Mouse (Mus musculus) forelimb bud, embryonic 11.5 days (tissue): ENCODE measurements around the gene Bsn.

Experiments used
- DNase-seq: peaks from one replicate; pipeline ENCODE4 v3.0.0-alpha.2; 2012; ENCODE audit warnings: low read depth, low spot score

The Bsn gene

DNA sequence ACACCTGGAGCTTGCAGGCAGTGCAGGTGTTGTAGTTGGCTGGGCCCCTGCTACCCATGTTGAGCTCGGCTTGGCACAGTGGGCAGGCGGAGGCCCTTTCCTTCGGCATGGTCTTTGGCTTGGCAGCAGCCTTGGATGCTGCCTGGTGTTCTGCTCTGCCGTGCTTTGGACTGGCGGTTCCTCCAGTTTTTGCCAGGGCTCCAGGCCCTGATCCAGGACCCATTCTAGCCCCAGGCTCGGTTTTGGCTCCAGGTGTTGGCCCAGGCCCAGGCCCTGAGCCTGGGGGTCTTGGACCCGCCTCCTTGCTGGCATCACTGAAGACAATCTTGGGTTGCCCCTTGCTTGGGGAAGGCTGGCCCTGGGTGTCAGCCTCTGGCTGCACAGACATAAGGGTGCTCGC lies 64.5 kb downstream of the Bsn start:
- DNase-seq = no peak

DNA sequence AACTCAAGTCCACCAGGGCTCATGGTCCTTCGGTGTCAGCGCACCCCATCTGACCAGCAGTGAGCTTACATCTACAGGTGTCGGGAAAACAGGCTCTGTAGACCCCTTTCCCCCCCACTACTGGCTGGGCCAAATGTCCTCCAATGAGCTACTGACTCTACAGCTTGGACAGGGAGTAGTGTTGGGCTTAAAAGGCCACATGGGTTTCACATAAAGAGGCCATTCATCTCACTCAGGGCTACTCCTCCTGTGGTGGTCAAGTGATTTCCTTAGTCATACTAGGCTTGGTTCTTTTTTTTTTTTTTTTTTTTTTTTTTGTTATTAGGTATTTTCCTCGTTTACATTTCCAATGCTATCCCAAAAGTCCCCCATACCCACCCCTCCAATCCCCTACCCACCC lies 66.3 kb downstream of the Bsn start:
- DNase-seq = no peak

DNA sequence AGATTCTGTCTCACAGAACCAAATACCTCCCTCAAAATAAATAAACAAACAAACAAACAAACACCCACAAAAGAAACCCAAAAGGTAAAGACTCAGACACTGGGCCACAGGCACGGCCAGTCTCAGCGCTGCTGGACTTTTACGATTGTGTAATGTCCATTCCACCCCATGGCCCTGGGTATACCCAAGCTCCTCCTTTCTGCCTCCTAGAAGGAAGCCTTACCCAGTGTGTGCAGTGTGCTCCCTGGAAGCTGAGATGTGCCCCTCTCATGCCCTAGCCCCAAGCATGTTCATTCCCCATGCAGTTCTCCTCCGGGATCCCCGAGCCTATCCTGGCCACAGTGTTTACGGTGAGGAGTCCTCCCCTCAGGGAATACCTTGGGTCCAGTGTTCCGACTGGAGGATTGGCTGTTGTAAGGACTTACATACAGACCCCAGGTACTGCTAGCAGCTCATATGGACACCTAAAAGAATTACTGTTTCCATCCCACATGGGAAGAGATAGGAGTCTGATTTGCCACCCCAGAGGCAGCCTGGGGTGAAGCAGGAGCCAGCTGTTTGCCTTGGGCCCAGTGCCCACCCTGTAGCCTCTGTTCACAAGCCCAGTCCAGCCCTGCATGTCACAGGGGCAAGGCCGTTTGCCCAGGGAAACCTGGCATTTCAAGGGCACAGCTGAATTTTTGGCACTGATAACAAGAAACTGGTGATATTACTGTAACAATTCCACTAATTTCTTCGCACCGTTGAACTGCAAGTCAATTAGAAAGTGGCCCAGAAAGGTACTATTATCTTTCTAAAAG lies 68.8 kb downstream of the Bsn start:
- no peak for DNase-seq

DNA sequence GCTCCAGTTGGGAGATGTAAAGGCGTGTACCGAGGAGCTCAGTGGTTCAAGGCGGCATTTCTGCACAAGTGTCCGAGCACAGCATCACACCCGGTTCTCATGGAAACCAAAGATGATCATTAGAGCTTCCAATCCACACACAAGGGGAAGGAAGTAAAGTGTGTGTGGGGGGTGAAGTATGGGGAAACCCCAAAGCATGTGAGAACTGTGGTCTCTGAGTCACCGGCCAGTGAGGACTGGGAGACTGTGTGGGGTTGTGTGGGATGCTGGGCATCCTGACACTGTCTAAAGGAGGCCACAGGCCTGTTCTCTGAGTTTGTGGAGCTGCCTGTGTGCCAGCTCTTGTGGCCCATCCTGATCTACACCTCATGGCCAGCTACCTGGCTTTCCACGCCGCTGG lies 69.5 kb downstream of the Bsn start:
- no peak for DNase-seq

DNA sequence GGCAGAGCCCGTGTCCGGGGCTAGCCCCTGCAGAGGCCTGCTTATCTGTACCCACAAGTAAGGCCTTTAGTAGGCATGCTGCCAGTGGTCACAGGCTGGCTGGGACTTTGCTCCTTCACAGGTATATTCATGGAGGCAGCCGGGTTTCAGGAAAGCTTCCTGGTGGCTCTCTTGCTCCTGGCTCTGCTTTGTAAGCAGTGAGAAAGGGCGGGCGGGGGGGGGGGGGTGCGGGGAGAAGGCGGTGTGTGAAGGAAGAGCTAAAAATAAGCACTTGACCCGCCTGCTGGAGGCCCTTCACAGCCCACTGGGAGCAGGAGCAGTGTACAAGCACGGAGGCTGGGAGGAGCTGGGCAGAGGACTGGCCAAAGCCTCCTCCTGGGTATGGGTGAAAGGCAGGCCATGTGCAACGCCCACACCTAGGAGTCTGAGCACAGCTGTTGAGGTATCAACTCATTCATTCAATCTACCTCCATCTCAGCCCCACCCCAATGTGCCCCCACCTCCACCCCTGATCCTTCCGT lies 70.2 kb downstream of the Bsn start:
- DNase-seq = no peak

DNA sequence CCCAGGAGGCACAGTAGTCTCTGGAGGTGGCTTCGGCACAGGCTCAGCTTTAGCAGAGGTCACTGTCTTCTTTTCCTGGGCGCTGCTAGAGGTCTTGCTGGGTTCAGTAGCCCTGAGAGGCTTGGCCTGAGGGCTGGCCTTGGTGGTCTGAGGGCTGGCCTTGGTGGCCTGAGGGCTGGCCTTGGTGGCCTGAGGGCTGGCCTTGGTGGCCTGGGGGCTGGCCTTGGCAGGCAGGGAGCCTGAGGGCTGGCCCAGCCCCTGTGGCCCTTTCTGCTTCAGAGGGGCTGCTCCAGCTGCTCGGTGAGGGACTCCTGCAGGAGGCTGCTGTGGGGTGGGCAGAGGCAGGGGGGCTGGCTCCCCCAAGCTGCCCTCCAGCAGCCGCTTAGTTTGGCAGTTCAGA lies 73.0 kb downstream of the Bsn start:
- no peak for DNase-seq

DNA sequence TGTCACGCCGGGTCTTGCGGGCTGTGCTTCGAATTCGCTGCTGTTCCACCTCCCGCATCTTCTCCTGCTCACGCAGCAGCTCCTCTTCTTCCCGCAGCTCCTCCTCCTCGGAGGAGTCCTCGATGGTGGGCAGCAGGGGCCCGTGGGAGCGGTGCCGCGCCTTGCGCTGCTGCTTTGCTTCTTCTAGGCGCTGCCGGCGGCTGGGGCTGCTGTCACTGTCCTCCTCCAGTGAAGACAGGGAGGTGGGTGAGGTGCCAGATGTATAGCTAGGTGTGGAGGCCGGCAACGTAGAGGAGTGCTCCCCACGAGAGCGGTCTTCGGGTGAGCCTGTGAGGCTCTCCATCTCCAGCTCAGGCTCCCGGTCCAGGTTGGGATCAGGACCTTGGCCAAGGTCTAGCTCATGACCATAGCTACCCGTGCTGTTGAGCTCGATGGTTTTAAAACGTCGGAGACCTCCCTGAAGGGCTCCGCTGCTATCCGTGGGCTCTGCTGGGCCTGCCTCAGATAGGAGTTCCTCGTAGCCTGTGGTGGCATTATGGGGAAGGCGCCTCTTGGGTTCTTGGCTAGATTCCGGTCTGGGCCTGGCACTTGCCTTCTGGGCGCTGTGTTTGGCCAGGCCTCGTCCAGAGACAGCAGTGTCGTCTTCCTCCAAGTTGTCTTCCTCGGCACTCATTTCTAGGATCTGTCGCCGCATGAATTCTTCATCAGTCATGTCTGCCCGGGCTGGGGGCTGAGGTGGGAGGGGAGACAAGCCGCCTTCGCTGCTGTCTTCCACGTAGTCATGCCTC lies 74.7 kb downstream of the Bsn start:
- no peak for DNase-seq

DNA sequence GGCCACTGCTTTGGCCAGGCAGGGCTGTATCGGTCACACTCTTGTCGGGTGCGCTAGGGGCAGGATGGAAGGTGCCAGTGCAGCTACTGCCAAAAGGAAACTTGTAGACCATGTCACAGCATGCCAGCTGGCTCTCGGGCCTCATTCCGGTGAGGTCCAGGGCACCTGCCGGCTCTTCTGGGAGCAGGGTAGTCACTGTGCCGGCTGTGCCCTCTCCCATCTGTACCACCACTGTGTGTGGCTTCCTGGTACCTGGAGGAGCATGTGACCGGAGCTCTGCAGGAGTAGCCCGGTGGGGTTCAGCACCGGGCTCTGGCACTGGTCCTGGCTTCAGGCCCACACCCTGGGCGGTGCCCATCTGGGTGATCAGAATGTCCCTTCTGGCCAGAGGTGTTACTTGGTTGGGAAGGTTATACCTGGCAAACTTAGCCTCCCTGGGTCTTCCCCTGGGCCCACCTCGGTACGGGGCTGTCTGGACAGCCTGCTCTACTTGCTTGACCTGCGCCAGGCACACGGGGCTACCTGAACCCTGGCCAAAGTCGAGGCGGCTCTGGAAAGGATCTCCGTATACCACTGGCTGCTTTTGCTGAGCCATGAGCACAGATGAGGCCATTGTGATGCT lies 77.4 kb downstream of the Bsn start:
- no peak for DNase-seq

DNA sequence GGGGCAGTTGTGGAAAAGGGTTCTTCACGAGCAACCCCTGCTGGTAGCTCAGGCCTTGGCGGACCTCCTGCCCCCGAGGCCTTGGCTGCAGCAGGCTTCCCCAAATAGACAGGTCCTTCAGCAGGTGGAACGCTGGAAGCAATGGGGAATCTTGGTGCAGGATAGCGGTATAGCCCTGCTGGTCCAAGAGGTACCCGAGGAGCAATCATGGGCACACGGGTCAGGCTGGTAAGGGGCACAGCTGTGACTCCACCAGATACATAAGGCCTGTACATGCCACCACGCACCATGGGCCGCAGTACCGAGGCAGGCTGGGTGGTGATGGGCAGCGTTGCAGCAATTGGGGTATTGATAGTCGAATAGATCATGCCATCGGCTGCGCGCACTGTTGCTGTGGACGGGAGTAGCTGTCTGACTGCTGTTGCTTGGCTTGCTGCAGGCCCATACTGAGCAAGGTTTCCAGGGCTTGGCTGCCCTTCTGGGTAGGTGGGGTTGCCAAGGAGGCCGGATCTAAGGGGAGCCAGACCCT lies 78.5 kb downstream of the Bsn start:
- DNase-seq = no peak

DNA sequence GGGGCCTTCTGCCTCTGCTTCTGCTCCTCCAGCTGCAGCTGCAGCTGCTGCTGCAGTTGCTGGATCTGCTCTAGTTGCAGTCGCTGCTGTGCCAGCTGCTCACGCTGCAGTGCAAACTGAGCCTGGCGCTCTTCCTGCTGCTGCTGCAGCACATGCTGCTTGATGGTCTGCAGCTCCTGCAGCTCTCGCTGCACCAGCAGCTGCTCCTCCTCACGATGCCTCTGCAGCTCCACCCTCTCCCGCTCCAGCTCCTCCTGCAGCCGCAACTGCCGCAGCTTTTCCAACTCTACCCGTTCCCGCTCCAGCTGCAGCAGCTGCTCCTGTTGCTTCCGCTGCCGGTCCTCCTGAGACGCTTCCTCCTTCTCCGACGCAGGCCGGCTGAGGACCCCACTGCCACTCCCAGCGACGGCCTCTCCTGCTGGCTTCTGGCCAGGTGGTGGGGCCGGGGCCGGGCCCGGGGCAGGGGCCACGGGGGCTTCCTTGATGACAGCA lies 79.0 kb downstream of the Bsn start:
- DNase-seq = peak; percentile 33

DNA sequence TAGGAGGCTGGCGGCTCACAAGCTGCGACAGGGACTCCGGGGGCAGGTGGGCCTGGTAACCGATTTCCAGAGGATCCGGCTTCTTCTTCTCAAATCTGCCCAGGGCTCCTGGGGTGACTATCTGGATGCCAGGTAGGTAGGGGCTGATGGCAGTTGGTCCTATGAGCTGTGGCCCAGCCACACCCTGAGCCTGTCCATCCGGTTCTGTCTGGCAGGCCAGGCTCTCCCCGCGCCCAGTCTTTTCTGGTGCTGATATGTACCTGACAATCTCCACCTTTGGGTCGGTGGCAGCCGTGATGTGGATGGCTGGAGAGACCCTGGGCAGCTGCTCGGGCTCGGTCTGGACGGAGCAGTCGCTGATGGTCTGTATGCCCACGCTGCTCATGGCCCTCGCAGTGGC lies 80.0 kb downstream of the Bsn start:
- DNase-seq = no peak

DNA sequence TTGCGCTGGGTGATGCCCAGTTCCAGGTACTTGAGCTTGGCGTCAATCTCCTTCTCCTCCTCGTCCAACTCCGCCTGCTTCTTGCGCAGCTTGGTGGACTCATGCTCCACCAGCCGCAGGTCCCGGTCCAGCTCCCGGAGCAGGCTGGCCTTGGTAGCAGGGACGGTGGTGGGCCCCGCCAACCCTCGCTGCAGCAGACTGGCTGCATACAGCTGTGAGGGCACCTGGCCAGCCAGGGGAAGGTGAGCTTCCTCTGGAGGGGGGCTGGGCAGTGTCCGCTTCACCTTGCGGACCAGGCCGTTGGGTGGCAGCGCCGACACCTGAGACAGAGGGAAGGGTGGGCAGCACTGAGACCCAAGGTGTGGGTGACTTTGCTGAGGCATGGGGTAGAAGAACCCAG lies 82.3 kb downstream of the Bsn start:
- DNase-seq = no peak

DNA sequence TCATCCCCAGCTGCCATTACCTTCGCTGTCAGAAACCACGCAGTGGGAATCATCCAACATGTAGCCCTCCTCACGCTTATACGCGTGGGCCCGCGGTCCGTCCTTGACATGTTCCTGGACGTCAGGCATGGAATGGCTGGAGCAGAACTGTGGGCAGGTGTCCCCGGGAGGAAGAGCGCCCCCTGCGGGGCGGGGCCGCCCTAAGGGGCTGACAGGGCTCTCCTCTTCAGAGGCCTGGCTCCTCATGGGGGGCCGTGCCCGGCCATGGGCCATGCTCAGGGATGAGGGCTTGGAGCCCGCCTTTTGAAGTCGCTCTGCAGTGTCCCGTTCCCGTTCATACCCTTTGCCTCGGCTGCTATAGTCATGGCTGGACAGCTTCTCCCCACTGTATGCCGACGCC lies 84.1 kb downstream of the Bsn start:
- no peak for DNase-seq

DNA sequence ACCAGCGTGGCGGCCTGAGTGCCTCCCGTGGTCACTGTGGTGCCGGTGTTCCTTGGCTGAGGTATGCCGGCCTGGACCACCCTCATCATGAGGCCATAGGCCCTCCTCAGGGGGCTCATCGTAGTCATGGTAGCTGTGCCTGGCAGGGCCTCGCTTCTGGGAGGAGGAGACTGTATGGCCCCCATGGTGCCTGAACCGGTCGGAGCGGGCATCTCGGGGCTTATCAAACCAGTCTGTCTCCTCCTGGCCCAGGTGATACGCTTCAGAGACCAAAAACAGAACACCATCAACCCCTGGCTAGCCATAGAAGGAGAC lies 84.7 kb downstream of the Bsn start:
- DNase-seq = no peak

DNA sequence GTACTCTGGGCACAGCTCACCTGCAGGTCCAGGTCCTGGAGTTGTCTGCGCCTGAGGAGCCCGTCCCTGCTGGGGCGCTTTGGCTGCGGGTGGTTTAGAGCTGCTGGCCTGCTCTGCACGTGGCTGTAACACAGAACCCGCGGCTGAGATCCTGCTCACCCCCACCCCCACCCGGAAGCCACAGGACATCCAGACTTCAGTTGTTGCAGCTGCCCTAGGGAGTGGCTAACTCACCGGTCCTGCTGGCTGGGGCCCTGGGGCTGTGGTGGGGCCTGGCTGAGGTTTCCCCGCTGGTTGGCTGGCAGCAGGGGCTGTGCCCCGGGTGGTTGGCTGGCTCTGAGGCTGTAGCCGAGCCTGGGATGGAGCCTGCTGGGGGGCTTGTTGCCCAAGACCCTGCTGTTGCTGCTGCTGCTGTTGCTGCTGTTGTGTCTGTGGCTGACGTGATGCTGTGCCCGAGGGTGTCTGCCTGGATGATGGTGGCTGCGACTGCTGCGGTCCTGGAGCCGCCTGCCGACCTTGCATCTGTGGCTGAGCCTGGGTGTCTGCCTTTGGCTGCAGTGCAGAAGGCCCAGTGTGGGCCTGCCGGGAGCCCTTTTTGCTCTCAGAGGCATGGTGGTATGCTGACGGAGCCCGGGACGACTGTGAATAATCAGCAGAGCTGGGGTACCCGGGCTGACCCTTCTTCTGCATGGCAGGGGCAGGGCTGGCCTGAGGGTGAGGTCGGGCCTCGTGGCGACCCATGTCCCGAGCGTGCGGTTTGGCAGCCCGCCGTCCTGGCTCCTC lies 85.2 kb downstream of the Bsn start:
- DNase-seq = peak; percentile 46

DNA sequence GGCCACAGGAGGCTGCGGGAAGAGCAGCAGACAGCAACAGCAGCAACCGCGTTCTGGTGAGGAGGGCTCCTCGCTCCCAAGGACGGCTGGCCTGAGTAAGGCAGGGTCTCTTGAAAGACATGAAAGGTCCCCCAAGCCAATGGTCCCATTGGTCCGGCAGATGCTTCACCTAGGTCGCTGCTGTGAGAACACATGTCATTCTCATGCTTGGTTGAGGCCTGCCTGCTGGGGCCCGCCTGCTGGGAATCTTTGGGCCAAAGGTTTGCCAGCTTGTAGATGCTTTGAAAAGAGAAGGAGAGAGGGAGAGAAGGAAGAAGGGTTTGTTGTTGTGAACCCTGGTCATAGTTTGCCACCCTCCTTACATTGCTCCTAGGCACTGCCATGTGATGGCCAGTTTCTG lies 90.6 kb downstream of the Bsn start:
- DNase-seq = no peak

DNA sequence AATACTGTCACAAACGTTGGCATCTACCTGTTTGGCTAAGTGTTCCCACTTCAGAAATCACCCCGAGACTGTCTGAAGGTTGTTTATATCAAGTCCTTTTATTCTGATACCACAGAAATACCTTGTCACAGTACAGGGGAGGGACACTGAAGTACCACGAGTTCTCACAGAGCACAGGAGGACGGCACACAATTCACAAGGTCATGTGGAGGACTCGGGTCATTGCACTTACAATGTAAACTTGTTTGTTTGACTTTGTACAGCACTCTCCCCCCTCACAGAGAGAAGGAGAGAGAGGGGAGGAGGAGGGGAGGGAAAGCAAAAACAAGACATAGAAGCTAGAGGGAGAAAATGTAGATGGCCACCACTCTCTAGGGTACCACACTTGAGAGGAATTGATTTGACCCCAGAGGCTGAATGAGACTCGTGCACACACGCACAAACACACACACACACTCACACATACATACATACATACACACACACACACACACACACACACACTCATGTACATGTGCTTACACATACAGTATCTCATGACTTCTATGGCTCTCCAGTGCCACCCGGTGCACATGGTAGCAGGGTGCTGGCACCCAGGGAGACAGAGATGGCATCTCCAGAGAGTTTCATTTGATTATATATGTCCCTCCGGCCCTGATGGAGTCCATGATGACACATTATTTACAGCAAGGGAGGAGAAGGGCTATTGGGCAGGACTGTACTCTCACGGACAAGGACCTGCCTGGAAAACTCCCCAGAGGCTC lies 94.1 kb downstream of the Bsn start:
- DNase-seq = no peak

DNA sequence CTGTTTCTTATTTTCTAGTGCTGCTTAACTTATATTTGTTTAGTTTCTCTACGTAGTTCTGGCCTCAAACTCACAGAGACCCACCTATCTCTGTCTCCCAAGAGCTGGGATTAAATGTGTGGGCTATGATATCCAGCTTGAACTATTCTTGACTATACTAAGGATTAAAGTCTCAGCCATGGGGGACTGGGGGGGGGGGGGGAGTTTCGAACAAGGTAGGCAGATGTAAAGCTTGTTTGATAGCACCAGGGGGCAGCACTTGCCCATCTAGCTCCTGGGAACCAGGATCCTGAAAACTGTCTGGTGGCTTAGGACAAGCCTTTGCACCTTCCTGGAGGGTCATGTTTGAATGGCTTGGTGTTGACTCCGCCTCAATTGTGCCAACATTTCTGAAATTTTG lies 94.7 kb downstream of the Bsn start:
- peak; percentile 78 for DNase-seq

DNA sequence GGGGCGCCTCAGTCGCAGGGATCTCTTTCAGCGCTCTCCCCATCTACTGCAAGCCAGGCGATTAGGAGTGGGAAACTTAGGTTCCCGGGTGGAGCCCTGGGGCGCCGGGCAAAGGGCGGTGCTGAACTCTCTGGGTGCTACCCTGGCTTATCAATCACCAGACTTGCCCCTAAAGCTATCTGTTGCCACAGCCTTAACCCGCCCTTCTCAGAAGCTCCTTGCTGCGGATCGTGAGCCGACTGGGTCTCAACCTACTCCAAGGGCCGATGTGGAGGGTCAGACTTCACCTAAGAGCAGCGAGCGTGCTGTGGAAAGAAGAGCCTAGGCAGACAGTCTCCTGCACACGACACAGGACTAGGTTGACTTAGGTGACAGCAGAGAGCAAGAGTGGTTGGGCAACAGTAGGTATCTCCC lies 95.2 kb downstream of the Bsn start:
- no peak for DNase-seq

DNA sequence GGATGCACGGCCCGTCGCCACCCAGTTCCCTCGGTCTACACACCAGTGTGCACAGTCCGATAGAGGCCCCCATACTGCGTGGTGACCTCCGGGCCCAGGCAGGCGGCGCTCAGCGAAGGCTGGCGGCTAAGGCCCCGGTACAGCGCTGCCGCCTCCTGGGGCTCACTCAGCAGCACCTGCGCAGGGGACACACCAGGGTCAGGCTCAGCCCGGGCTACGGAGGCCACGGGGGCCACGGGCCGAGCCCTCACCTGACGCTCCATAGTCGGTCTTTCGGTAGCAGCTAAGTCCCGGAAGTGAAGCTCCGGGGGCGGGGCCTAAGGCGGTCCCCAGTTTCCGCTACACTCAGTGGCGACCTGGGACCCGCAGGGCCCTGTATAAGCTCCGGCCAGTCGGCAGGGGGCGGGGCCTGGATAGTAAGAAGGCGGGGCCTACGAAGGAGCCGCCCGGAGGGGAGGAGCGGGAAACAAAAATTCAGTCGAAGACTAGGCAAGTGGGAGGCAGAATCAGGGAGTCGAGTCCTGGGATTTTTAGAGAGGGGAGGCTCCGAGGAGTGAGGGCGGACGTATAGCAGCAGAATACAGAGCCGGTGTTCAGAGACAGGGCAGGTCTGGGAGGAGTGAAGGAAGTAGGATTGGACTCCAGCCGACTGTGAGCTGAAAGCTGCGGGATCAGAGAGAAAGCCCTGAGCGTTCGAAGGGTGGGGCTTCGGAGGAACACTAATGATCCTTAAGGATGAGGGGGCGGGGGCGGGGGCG lies 95.8 kb downstream of the Bsn start, which contains the start of gene Apeh:
TSS of gene Apeh (minus strand) at position 423 of the 758 bp plus-strand sequence.
- peak; percentile 92 for DNase-seq
